Mouse (Mus musculus): Measurements from ENCODE around the gene Zranb2.

- TF ChIP-seq HCFC1 (IDR thresholded peaks at IDR 0.05; ENCODE audit: borderline replicate concordance, insufficient read depth, low read length), result peak; percentile 79
- no peak for TF ChIP-seq ZNF384 (IDR thresholded peaks at IDR 0.05; ENCODE audit: low read depth, low read length)
- TF ChIP-seq CHD2 (IDR thresholded peaks at IDR 0.05; ENCODE audit: low read depth, low read length), result no peak
- 0 out of 2 replicates have a peak, but pooled peaks have one; percentile 3 for TF ChIP-seq MAFK (IDR thresholded peaks at IDR 0.05; ENCODE audit: insufficient read depth, low read depth, low read length)
- no peak for TF ChIP-seq ZC3H11A (IDR thresholded peaks at IDR 0.05; ENCODE audit: borderline replicate concordance, low read depth, low read length)
These were observed at the start of gene Zranb2 for GRCm38 (mm10) chr3:157533964-157534785.

Measured in ES-E14 (cell line).